Mouse (Mus musculus): ENCODE data around the gene Kat6b. TPM values are rescaled to one million over a fixed set of nuclear protein-coding genes. Genes with fewer than 3 reads are reported as not detected.
A peak's percentile ranks its signal among the peaks of the same experiment; 100 is the strongest.

The Kat6b gene
- polyA plus RNA-seq, 1 experiment from 2014 or later = 23.2 TPM

GRCm38 (mm10) chr14:21584468-21585135 lies 103.4 kb downstream of the Kat6b start:
- no peaks in the 10 kb centered on the region for H3K27me3 ChIP-seq
- WGBS = 21% methylated on average over 6 of the region's 6 CpGs
- no peak overlapping the region for H3K9ac ChIP-seq
- no peak overlapping the region for H3K27ac ChIP-seq (replicated peaks)
- H3K36me3 ChIP-seq = no peaks in the 10 kb centered on the region
- ATAC-seq (ENCODE audit: insufficient number of reproducible peaks, low FRiP score, low TSS enrichment, low read depth) = no peak
- H3K4me1 ChIP-seq = peaks cover 50% of the 10 kb centered on the region
- no peaks in the 10 kb centered on the region for H3K9me3 ChIP-seq (replicated peaks)
- H3K4me2 ChIP-seq (replicated peaks) = no peak overlapping the region
- H3K4me3 ChIP-seq (replicated peaks) = no peak overlapping the region

GRCm38 (mm10) chr14:21585491-21586251 lies 104.4 kb downstream of the Kat6b start:
- Histone ChIP-seq H3K9me3 (replicated peaks) (no peaks in the 10 kb centered on the region), H3K4me3 (replicated peaks) (no peak overlapping the region), H3K9ac (no peak overlapping the region), H3K27me3 (no peaks in the 10 kb centered on the region), H3K4me2 (replicated peaks) (no peak overlapping the region), H3K36me3 (no peaks in the 10 kb centered on the region), H3K4me1 (peaks cover 50% of the 10 kb centered on the region), H3K27ac (replicated peaks) (0 out of 2 replicates have a peak overlapping the region, but pooled peaks have one; percentile 6)
- no peak for ATAC-seq (ENCODE audit: insufficient number of reproducible peaks, low FRiP score, low TSS enrichment, low read depth)
- 45% methylated on average over 8 of the region's 8 CpGs for WGBS

DNA sequence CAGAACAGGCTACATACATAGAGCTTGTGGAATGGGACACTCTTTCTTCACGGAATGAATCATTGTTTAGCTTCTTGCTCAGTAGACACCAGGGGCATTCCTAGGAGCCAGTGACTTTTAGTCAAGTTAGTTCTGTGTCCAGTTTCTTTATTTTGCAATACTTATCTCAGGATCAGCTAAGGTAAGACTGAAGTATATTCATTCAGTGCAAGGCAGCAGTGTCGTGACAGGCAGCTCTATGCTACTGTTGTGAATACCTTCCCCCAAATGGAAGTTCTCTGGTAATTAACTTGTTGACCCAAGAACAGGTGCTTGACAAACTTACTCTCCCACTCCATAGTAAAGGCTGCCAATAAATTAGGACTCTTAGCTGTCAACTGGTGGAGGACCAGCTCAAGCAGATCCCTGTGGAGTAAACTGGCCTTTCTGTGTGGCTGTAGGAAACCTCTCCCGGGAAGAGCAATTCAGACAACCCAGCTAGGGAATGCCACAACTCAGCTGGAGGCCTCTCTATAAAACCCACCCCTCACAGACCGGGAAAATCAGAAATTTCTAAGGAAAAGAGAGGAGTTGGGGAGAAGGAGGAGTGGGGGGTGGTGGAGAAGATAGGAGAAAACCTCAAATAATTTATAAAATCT lies 105.4 kb downstream of the Kat6b start:
- H3K27me3 ChIP-seq = no peaks in the 10 kb centered on the region
- H3K4me3 ChIP-seq (replicated peaks) = no peak overlapping the region
- 0 out of 2 replicates have a peak overlapping the region, but pooled peaks have one; percentile 1 for H3K27ac ChIP-seq (replicated peaks)
- no peaks in the 10 kb centered on the region for H3K9me3 ChIP-seq (replicated peaks)
- 21% methylated on average over 4 of the region's 4 CpGs for WGBS
- no peak overlapping the region for H3K4me2 ChIP-seq (replicated peaks)
- H3K36me3 ChIP-seq = no peaks in the 10 kb centered on the region
- no peak overlapping the region for H3K9ac ChIP-seq
- ATAC-seq (ENCODE audit: insufficient number of reproducible peaks, low FRiP score, low TSS enrichment, low read depth) = no peak
- H3K4me1 ChIP-seq = peaks cover 43% of the 10 kb centered on the region

GRCm38 (mm10) chr14:21587931-21588330 lies 106.7 kb downstream of the Kat6b start:
- peaks cover 38% of the 10 kb centered on the region for H3K4me1 ChIP-seq
- no peak overlapping the region for H3K4me3 ChIP-seq (replicated peaks)
- H3K9me3 ChIP-seq (replicated peaks) = no peaks in the 10 kb centered on the region
- no peak overlapping the region for H3K27ac ChIP-seq (replicated peaks)
- no peak overlapping the region for H3K9ac ChIP-seq
- ATAC-seq (ENCODE audit: insufficient number of reproducible peaks, low FRiP score, low TSS enrichment, low read depth) = no peak
- no peaks in the 10 kb centered on the region for H3K36me3 ChIP-seq
- 48% methylated on average over 2 of the region's 2 CpGs for WGBS
- no peaks in the 10 kb centered on the region for H3K27me3 ChIP-seq
- no peak overlapping the region for H3K4me2 ChIP-seq (replicated peaks)

DNA sequence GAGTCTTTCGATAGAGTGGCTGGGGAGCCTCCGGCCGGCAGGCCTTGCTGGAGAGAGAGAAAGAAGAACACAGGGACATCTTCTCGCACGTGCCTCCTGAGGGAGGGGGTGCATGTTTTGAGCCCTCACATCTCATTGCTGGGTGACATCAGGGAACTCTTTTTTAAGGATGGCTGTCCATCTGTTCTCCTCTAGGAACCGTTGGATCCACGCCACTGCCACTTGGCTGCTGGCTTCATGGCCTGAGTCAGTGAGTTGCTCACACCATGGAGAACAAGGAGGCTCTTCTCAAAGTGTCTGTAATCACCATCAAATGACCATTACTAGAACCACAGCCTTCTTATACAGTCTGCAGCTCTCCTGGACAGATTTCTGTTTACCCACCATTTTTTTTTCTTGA lies 108.4 kb downstream of the Kat6b start:
- Histone ChIP-seq H3K4me3 (replicated peaks) (no peak overlapping the region), H3K36me3 (no peaks in the 10 kb centered on the region), H3K9ac (no peak overlapping the region), H3K9me3 (replicated peaks) (no peaks in the 10 kb centered on the region), H3K4me1 (peaks cover 29% of the 10 kb centered on the region), H3K27me3 (no peaks in the 10 kb centered on the region), H3K27ac (replicated peaks) (no peak overlapping the region), H3K4me2 (replicated peaks) (no peak overlapping the region)
- WGBS = 86% methylated on average over 7 of the region's 7 CpGs
- no peak for ATAC-seq (ENCODE audit: insufficient number of reproducible peaks, low FRiP score, low TSS enrichment, low read depth)

- H3K4me1 ChIP-seq = peaks cover 23% of the 10 kb centered on the region
- no peak overlapping the region for H3K4me2 ChIP-seq (replicated peaks)
- H3K9me3 ChIP-seq (replicated peaks) = no peaks in the 10 kb centered on the region
- ATAC-seq (ENCODE audit: insufficient number of reproducible peaks, low FRiP score, low TSS enrichment, low read depth) = no peak
- no peaks in the 10 kb centered on the region for H3K36me3 ChIP-seq
- WGBS = 93% methylated on average over 4 of the region's 4 CpGs
- no peak overlapping the region for H3K4me3 ChIP-seq (replicated peaks)
- H3K9ac ChIP-seq = no peak overlapping the region
- H3K27ac ChIP-seq (replicated peaks) = no peak overlapping the region
- no peaks in the 10 kb centered on the region for H3K27me3 ChIP-seq
These were observed 109.0 kb downstream of the Kat6b start for GRCm38 (mm10) chr14:21590205-21590604.

DNA sequence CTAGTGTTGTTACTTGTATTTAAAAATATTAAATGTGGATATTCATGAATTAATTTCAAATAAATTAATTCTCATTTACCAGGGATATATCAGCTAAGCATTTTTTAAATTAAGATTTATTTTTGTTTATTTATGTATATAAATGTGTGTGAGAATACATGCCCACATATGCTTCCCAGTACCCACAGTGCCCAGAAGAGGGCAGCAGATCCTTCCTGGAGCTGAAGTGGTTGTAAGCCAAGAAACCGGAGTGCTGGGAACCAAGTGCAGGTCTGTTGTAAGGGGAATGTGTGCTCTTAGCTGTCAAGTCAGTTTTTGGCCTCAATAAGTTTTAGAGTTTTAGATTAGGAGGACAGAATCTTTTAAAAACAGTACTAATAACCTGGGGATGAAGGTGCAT lies 110.9 kb downstream of the Kat6b start:
- Histone ChIP-seq H3K27me3 (no peaks in the 10 kb centered on the region), H3K9ac (no peak overlapping the region), H3K27ac (replicated peaks) (no peak overlapping the region), H3K9me3 (replicated peaks) (no peaks in the 10 kb centered on the region), H3K36me3 (no peaks in the 10 kb centered on the region), H3K4me1 (peaks cover 7% of the 10 kb centered on the region; the same call in 1 of the 2 replicates), H3K4me3 (replicated peaks) (no peak overlapping the region), H3K4me2 (replicated peaks) (no peak overlapping the region)
- no peak for ATAC-seq (ENCODE audit: insufficient number of reproducible peaks, low FRiP score, low TSS enrichment, low read depth)
- WGBS = 100% methylated on average over 1 of the region's 1 CpGs

- peak; percentile 76; the same call in 1 of the 2 replicates for ATAC-seq (ENCODE audit: insufficient number of reproducible peaks, low FRiP score, low TSS enrichment, low read depth)
- H3K27ac ChIP-seq (replicated peaks) = no peak overlapping the region; the same call in 1 of the 2 replicates
These were observed 111.9 kb downstream of the Kat6b start for GRCm38 (mm10) chr14:21592985-21593750.

DNA sequence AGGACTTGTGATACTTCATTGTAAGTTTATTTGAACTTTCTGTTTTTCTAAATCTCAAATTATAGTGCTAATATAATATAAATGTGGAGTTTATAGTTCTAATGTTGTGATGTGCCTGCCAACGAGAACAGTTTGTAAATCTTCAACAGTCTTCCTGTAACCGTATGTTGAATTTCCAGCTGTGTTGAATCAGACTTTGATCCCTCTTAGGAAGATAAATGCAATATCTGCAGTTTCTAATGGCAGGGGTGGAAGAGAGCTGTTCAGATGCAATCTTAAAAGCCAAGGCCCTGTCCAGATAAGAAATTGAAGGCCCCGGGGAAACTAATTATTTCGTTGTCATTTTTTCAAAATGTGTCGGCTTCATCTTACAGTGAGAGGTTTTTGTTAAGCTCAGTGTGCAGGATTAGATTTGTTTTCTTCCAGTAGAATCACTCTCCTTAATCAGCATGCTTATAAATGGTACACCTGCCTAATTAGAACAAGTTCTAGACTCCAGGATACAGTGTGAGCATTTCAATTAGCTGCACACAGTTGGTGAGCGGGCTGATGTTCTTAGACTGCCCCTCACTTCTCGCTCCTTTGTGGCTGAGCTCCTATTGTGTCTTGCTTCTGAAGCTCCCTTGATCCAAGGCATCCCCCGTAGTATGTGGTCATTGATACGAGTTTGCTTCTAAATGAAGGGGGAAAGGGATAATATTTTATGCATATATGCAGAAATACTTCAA lies 118.4 kb downstream of the Kat6b start:
- WGBS = 46% methylated on average over 9 of the region's 9 CpGs
- Histone ChIP-seq H3K27me3 (no peaks in the 10 kb centered on the region), H3K9ac (no peak overlapping the region), H3K27ac (replicated peaks) (no peak overlapping the region), H3K4me3 (replicated peaks) (no peak overlapping the region), H3K4me2 (replicated peaks) (no peak overlapping the region), H3K4me1 (peaks cover 6% of the 10 kb centered on the region; the same call in 1 of the 2 replicates), H3K36me3 (0 out of 2 replicates have a peak, but pooled peaks cover 2% of the 10 kb centered on the region), H3K9me3 (replicated peaks) (no peaks in the 10 kb centered on the region)
- no peak for ATAC-seq (ENCODE audit: insufficient number of reproducible peaks, low FRiP score, low TSS enrichment, low read depth)

More at GRCm38 (mm10) chr14:21592985-21593750, 111.9 kb downstream of the Kat6b start:
- 59% methylated on average over 8 of the region's 8 CpGs for WGBS
- H3K27me3 ChIP-seq = no peaks in the 10 kb centered on the region
- 0 out of 2 replicates have a peak, but pooled peaks cover 3% of the 10 kb centered on the region for H3K4me1 ChIP-seq
- H3K4me3 ChIP-seq (replicated peaks) = no peak overlapping the region
- no peak overlapping the region for H3K9ac ChIP-seq
- no peak overlapping the region for H3K4me2 ChIP-seq (replicated peaks)
- 0 out of 2 replicates have a peak, but pooled peaks cover 2% of the 10 kb centered on the region for H3K36me3 ChIP-seq
- H3K9me3 ChIP-seq (replicated peaks) = no peaks in the 10 kb centered on the region

GRCm38 (mm10) chr14:21600174-21600566 lies 118.9 kb downstream of the Kat6b start:
- Histone ChIP-seq H3K27ac (replicated peaks) (no peak overlapping the region), H3K4me3 (replicated peaks) (no peak overlapping the region), H3K4me1 (peaks cover 6% of the 10 kb centered on the region; the same call in 1 of the 2 replicates), H3K9ac (no peak overlapping the region), H3K4me2 (replicated peaks) (no peak overlapping the region), H3K9me3 (replicated peaks) (no peaks in the 10 kb centered on the region), H3K36me3 (0 out of 2 replicates have a peak, but pooled peaks cover 2% of the 10 kb centered on the region), H3K27me3 (no peaks in the 10 kb centered on the region)
- no peak for ATAC-seq (ENCODE audit: insufficient number of reproducible peaks, low FRiP score, low TSS enrichment, low read depth)
- 63% methylated on average over 5 of the region's 5 CpGs for WGBS
